Mouse (Mus musculus) CH12.LX (cell line): ENCODE measurements around the gene Fam120a.

Source experiments
- CHD2 ChIP-seq: IDR thresholded peaks from 2 replicates; pipeline ENCODE4 v1.6.1; 2011; ENCODE audit warnings: low read length, improper control_type of control experiment
- MEF2A ChIP-seq: IDR thresholded peaks from 2 replicates; pipeline ENCODE4 v1.6.1; 2014; ENCODE audit warnings: low read depth, mild to moderate bottlenecking, inconsistent platforms, low read length, improper control_type of control experiment, borderline replicate concordance
- MXI1 ChIP-seq: IDR thresholded peaks from 2 replicates; pipeline ENCODE4 v1.6.1; 2011; ENCODE audit warnings: mild to moderate bottlenecking, low read depth, low read length, improper control_type of control experiment
- POLR2A ChIP-seq: IDR thresholded peaks from 2 replicates; pipeline ENCODE4 v1.6.1; 2011; ENCODE audit warnings: low read depth, mild to moderate bottlenecking, improper control_type of control experiment, low read length
- TCF12 ChIP-seq: IDR thresholded peaks from 2 replicates; pipeline ENCODE4 v1.6.1; 2014; ENCODE audit warnings: low read depth, mild to moderate bottlenecking, inconsistent platforms, low read length, improper control_type of control experiment
- ZNF384 ChIP-seq: IDR thresholded peaks from 2 replicates; pipeline ENCODE4 v1.6.1; 2012; ENCODE audit warnings: low read depth, low read length, improper control_type of control experiment, inconsistent platforms

- TF ChIP-seq MXI1 (no peak), POLR2A (no peak), CHD2 (no peak), TCF12 (no peak), ZNF384 (no peak), MEF2A (no peak)
Measured at GRCm38 (mm10) chr13:48922712-48923111, 45.1 kb downstream of the Fam120a start.
